In the genomic region with DNA sequence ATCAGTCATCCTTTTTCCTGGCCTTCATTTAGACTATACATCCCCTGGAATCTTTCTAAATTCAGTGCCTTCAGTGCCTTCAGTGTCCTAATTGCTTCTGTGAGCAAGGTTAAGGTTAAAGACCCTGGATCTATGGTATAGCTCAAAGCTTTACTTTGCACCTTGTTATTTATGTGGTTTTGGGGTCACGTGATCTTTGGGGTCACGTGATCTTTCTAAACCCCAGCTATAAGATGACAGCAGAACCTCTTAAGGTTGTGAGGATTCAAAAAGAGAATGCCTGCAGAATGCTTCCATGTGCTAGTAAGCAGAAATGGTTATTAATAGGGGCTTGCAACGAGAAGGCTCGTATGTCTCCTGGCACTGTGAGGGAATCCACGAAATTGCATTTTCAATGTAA, we compare ENCODE assay signal across 26 mouse cellular contexts. TPM values are rescaled to one million over a fixed set of nuclear protein-coding genes. Genes with fewer than 3 reads are reported as not detected.
DNase-seq lines count a peak whose midpoint lies in the region; ATAC-seq and TF ChIP-seq lines count a peak whose summit lies in the region.
"Had no signal": no experiment of that assay in that cellular context is flagged by ENCODE, and none has a peak within 500 bp of the region (broad histone marks: within the 10 kb centered on the region; RNA-seq: fewer than 3 reads in every experiment).

No protein-coding gene starts in this region.

- H3K4me1 ChIP-seq in kidney, adult 2 months (ENCODE audit: control insufficient read depth, insufficient read depth, low read length) = peaks cover 17% of the 10 kb centered on the region; the same call in 1 of the 2 replicates
- H3K4me1 ChIP-seq: embryonic facial prominence, embryonic 12.5 days; embryonic facial prominence, embryonic 15.5 days; hindbrain, embryonic 12.5 days; hindbrain, embryonic 15.5 days had no signal

- H3K4me3 ChIP-seq in kidney, adult 2 months (ENCODE audit: insufficient read depth, low read depth, low read length) = no peak overlapping the region
- H3K4me3 ChIP-seq: embryonic facial prominence, embryonic 12.5 days; embryonic facial prominence, embryonic 15.5 days; heart, adult 2 months; hindbrain, embryonic 12.5 days; hindbrain, embryonic 15.5 days had no signal

- no peak for TF ChIP-seq POLR2A in kidney, adult 2 months (IDR thresholded peaks at IDR 0.05; ENCODE audit: low read depth, low read length)

- 87% methylated on average over 5 of the region's 5 CpGs for WGBS in kidney, adult 2 months

- H3K36me3 ChIP-seq in kidney, adult 2 months (ENCODE audit: control insufficient read depth, insufficient read depth, low read length) = peaks cover 20% of the 10 kb centered on the region

- ATAC-seq in activated CD4-positive, CD25-positive, alpha-beta regulatory T cell, adult 4 months = no peak
- ATAC-seq: CD4-positive, CD25-positive, alpha-beta regulatory T cell, adult 4 months; forebrain, embryonic 14.5 days; forebrain, postnatal 0 days had no signal

- DNase-seq in kidney, adult 2 months = no peak
- DNase-seq in kidney, postnatal 4 days = no peak
- peak; percentile 46 for DNase-seq in thymus, postnatal 0 days (ENCODE audit: low spot score)
- no peak for DNase-seq in thymus, adult 18-20 months
- DNase-seq in naive thymus-derived CD4-positive, alpha-beta T cell, adult 2 months (ENCODE audit: low read depth) = peak; percentile 12
- DNase-seq: adrenal gland, adult 2 months; adrenal gland, postnatal 14 days; B cell, adult 2 months; cerebellum, adult 11 months; cerebellum, adult 2 months; cerebellum, adult 9-11 months; cerebellum, postnatal 25 days; forebrain, postnatal 0 days; gastrocnemius, postnatal 25 days; heart, adult 2 months had no signal

- no peaks in the 10 kb centered on the region for H3K27me3 ChIP-seq in kidney, adult 2 months (replicated peaks; ENCODE audit: control insufficient read depth, insufficient read depth, low read length)
- H3K27me3 ChIP-seq: embryonic facial prominence, embryonic 12.5 days; embryonic facial prominence, embryonic 15.5 days; hindbrain, embryonic 12.5 days; hindbrain, embryonic 15.5 days had no signal

- H3K27ac ChIP-seq in kidney, adult 2 months (ENCODE audit: insufficient read depth, low read depth, low read length) = peak overlapping the region; percentile 99
- H3K27ac ChIP-seq: embryonic facial prominence, embryonic 12.5 days; embryonic facial prominence, embryonic 15.5 days; heart, adult 2 months; hindbrain, embryonic 12.5 days; hindbrain, embryonic 15.5 days had no signal

- TF ChIP-seq CTCF in kidney, adult 2 months (conservative IDR thresholded peaks at IDR 0.05; ENCODE audit: insufficient read depth, insufficient read length, low read depth, low read length) = no peak

RNA-seq across cellular contexts. Expression of gene Cyp2c23, which starts 4.4 kb away (rescaled TPM):
- 39.3 and 48.7 TPM in 2 replicates for polyA plus RNA-seq in kidney, adult 2 months (2012; rRNA removed)
- 0.07 TPM in 1 of 2 replicates, not detected in the other for polyA plus RNA-seq in thymus, postnatal 0 days (2015; fragmentation: Nextera tagmentation; extraction: Ambion mirVana)
- not detected for polyA plus RNA-seq in activated CD4-positive, CD25-positive, alpha-beta regulatory T cell, adult 4 months (2017; shearing (Covaris generic))
- polyA plus RNA-seq: CD4-positive, CD25-positive, alpha-beta regulatory T cell, adult 4 months; cerebellum, adult 2 months; embryonic facial prominence, embryonic 12.5 days; embryonic facial prominence, embryonic 15.5 days; forebrain, embryonic 11.5 days; forebrain, embryonic 14.5 days; forebrain, postnatal 0 days; heart, adult 2 months; heart, embryonic 14.5 days; heart, postnatal 0 days; hindbrain, embryonic 12.5 days; hindbrain, embryonic 15.5 days; intestine, embryonic 14.5 days had no signal

RNA-seq across cellular contexts. Expression of gene Erlin1, which starts 36.2 kb away (rescaled TPM):
- 23.4 and 28.3 TPM in 2 replicates for polyA plus RNA-seq in kidney, adult 2 months (2012; rRNA removed)
- 14.0 and 15.0 TPM in 2 replicates for polyA plus RNA-seq in thymus, postnatal 0 days (2015; fragmentation: Nextera tagmentation; extraction: Ambion mirVana)
- 1 to 10 TPM; 4.2 to 4.9 TPM for polyA plus RNA-seq in activated CD4-positive, CD25-positive, alpha-beta regulatory T cell, adult 4 months (2017; shearing (Covaris generic))

RNA-seq across cellular contexts. Expression of gene Cpn1, which starts 47.0 kb away (rescaled TPM):
- polyA plus RNA-seq in kidney, adult 2 months (2012; rRNA removed) = 100 and 103 TPM in 2 replicates
- polyA plus RNA-seq in thymus, postnatal 0 days (2015; fragmentation: Nextera tagmentation; extraction: Ambion mirVana) = 0.23 and 0.39 TPM in 2 replicates
- under 1 TPM in 1 of 2 experiments, not detected in 1; 0.15 TPM for polyA plus RNA-seq in activated CD4-positive, CD25-positive, alpha-beta regulatory T cell, adult 4 months (2017; shearing (Covaris generic))
- polyA plus RNA-seq: adrenal gland, adult 2 months; CD4-positive, CD25-positive, alpha-beta regulatory T cell, adult 4 months; embryonic facial prominence, embryonic 12.5 days had no signal

Comparison
In these comparisons a context has a peak if more than half of its experiments do, and no peak if none do; other contexts are left out.
1. DNase-seq: peak in thymus, postnatal 0 days (single experiment) and naive thymus-derived CD4-positive, alpha-beta T cell, adult 2 months (single experiment); none in kidney, adult 2 months (single experiment), kidney, postnatal 4 days (0 of 2) and thymus, adult 18-20 months (0 of 2).
2. RNA of gene Cyp2c23, which starts 4.4 kb away (polyA plus RNA-seq): 39.3 to 48.7 TPM in kidney, adult 2 months; 0.07 TPM in thymus, postnatal 0 days and not detected in activated CD4-positive, CD25-positive, alpha-beta regulatory T cell, adult 4 months; every median in the first group is over 10 times any median in the second.
3. RNA of gene Cpn1, which starts 47.0 kb away (polyA plus RNA-seq): 100 to 103 TPM in kidney, adult 2 months; 0.23 to 0.39 TPM in thymus, postnatal 0 days and 0.15 TPM in activated CD4-positive, CD25-positive, alpha-beta regulatory T cell, adult 4 months; every median in the first group is over 10 times any median in the second.